Mouse (Mus musculus): ENCODE data around the gene Enc1.

The Enc1 gene

DNA sequence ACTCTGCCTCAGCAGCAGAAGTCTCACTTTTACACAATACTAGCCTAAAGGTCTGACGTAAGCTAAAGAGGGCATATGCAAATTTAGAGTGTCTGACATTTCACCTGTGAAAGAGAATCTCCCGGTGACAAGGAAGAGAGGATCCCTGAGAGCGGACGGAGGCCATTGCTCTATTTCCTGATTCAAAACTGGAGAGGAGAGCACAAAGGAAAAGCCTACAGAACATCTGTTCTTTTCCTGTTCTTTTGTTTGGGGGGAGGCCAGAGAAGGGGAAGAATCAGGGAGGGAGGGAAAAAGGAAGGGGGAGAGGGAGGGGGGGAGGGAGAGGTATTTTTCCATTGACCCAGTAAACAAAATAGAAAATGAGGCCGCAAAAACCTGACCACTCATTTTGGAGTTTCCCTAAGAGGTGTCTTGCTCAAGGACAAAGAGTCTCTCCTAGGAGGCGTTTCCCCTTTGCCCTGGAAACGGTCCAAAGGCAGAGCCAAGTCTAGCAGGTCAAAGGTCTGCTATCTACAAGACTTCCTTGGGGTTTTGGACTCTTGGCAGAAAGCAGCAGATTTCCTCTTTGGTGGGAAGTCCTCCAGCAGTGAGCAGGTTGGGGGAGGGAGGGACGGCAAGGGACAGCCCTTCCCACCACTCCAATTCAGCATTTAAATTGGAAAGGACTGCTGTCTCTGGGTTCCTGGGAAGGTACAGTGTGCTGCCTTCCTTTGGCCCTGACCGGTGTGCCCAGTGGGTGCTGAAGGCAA lies 54.4 kb downstream of the Enc1 start:
- DNase-seq: no peak

DNA sequence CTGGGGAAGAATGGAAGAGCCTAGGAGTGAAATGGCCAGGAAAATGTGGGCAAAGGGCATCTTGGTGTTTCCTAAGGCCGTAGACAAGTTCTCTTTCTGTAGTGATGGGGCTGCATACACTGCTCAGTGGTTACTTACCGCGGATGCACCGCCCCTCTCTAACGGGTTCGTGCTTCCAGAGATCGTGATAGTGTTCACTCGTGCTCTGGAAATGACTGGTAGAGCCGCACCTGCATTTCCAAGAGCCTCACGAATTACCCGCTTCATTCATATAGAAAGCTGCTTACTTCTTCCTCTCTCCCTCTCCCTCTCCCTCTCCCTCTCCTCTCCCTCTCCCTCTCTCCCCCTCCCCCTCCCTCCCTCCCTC lies 54.9 kb downstream of the Enc1 start:
- DNase-seq: no peak

DNA sequence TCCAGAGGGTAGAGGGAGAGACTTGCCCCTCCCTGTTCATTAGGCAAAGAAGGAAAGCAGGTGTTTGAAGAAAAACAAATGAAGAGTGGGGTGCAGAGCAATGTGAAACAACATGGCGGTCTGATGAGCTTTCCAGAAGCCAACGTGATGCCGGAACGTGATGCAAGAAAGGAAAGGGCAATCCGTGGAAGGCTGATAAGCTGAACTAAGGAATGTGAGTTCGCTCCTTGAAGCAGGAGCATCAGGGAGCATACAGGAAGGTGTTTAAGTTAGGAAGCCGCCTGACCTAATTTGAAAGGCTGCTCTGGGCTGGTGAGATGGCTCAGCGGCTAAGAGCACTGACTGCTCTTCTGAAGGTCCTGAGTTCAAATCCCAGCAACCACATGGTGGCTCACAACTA lies 55.4 kb downstream of the Enc1 start:
- no peak for DNase-seq

DNA sequence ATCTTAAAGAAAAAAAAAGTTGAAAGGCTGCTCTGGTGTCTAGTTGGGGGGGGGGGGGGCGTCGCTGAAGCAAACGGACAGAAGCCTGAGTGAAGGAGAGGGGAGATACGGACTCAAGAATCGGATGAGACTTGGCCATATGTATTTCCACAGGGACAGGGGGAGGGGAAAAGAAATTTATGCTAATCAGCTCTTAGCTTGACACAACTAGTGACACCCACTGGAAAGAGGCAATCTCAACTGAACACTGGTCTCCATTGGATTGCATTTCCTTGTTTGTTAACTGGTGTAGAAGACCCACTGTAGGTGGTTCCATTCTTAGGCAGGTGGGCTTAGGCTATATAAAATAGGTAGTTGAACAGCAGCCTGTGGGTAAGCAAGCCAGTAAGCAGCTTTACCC lies 55.9 kb downstream of the Enc1 start:
- no peak for DNase-seq

DNA sequence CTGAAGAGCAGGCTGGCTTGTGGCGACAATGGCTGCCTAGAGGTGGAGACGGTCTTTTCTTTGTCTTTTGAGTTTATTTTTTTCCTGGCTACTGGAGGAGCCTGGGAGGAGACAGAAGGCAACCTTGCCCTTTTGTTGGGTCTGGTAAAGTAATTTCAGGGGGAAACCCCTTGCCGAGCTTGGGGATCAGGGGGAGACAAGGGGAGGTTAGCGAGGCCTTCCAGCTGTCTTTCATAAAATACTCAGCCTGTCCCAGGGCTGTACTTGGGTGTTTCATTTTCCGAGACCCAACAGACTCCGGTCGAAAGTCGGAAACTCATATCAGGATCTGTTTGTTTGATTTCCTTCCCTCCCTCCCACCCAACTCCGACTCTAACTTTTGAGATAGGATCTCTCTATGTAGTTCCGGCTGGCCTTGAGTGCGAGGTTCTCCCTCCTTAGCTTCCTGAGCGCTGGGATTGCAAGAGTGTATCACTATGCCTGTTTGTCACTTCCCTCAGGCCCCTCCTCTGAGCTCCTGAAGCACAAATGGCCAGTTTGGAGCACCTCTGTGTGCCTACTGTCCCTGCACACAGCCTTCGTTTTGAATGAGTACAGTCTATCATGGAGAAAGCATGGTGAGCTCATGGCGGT lies 56.6 kb downstream of the Enc1 start:
- DNase-seq: no peak

DNA sequence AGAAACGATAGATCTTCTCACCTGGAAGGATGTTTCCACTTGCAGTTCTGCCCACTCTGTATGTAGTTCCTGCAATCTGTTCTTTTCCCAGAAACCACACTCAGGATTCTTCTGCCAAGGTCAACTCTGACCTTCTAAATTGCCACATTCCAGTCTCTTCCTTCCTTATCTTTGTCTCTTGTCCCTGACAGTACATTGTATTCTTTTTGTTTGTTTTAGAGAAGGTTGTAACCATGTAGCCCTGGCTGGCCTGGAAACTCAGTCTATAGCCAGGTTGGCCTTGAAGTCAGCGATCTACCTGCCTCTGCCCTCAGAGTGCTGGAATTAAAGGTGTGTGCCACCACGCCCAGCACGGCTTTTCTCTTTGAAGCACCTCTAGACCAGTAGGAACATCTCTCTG lies 58.0 kb downstream of the Enc1 start:
- no peak for DNase-seq

DNA sequence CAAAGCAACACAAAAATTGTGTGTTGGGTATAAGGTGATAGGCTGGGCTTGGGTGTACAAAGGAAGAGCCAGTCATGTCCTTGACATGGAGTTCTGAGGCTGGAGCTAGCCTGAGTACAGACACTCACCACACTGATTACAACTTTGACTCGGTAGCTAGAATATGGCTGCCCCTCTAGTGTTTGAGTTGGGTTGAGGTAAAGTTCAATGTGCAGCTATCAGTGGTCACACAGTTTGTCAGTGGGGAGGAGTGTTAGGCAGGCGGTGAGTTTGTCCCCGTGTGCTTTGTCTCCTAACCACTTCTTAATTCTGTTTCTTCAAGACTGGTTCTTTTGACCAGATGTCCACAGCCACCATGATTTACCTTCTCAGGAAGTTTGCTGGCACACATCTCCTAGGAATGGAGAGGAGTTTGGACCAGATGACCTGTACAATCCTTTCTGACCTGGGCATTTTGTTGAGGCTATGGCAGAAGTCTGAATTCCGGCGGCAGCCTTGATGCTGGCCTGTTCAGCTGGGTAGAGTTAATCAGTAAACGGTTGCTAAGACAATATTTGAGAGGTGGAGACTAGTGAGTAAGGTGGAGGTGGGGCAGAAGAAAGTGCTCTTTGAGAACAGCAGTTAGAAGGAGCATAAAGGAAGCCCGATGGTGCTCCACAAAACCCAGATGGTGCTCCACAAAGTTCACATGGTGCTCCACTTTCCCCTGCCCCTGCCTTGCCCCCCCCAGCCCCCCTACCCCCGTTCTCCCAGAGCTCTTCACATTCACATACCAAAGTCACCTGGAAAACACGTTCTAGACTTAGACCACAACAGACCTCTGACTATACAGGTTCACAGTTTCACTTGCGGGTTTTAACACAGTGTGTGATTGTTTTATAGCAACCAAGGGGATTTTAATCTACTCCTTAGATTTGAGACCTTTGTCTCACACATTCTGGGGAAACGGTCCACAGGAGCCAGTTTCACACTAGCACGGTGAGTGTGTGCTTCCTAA lies 59.3 kb downstream of the Enc1 start:
- no peak for DNase-seq

Measured in cerebellum, adult 11 months (tissue).